Mouse (Mus musculus): ENCODE results near the gene Sec1. TPM values are rescaled to one million over a fixed set of nuclear protein-coding genes. Genes with fewer than 3 reads are reported as not detected.
A peak's percentile ranks its signal among the peaks of the same experiment; 100 is the strongest.

Sec1 gene
- polyA plus RNA-seq, 1 experiment from 2014 or later, result 0.52 TPM

GRCm38 (mm10) chr7:45644872-45645590 is 49.2 kb downstream of the Sec1 start:
- no peak overlapping the region for H3K27ac ChIP-seq (ENCODE audit: low read depth, low read length)
- no peaks in the 10 kb centered on the region for H3K36me3 ChIP-seq (ENCODE audit: control insufficient read depth, insufficient read depth, low read length)
- DNase-seq (ENCODE audit: low spot score) (no peak), ATAC-seq (replicated peaks; ENCODE audit: low FRiP score) (no peak)
- H3K27me3 ChIP-seq (ENCODE audit: control insufficient read depth, insufficient read depth, low read length), result no peaks in the 10 kb centered on the region
- peak overlapping the region; percentile 44; the same call in 1 of the 2 replicates for H3K4me3 ChIP-seq (ENCODE audit: low read depth, low read length)
- peaks cover 13% of the 10 kb centered on the region for H3K4me1 ChIP-seq (replicated peaks; ENCODE audit: control insufficient read depth, insufficient read depth, low read length)
- peak overlapping the region; percentile 90; the same call in 1 of the 2 replicates for H3K4me2 ChIP-seq (ENCODE audit: low read depth, low read length, severe bottlenecking)
- H3K9me3 ChIP-seq (ENCODE audit: control insufficient read depth, low read length), result no peaks in the 10 kb centered on the region
- peak overlapping the region; percentile 57; the same call in 1 of the 2 replicates for H3K9ac ChIP-seq (ENCODE audit: low read length)
- 63% methylated on average over 6 of the region's 6 CpGs for WGBS

- Histone ChIP-seq H3K9ac (ENCODE audit: low read length) (peak overlapping the region; percentile 57), H3K4me2 (ENCODE audit: low read depth, low read length, severe bottlenecking) (peak overlapping the region; percentile 90), H3K4me1 (replicated peaks; ENCODE audit: control insufficient read depth, insufficient read depth, low read length) (peaks cover 13% of the 10 kb centered on the region), H3K36me3 (ENCODE audit: control insufficient read depth, insufficient read depth, low read length) (no peaks in the 10 kb centered on the region), H3K27ac (ENCODE audit: low read depth, low read length) (peak overlapping the region; percentile 71), H3K27me3 (ENCODE audit: control insufficient read depth, insufficient read depth, low read length) (no peaks in the 10 kb centered on the region), H3K4me3 (ENCODE audit: low read depth, low read length) (peak overlapping the region; percentile 44), H3K9me3 (ENCODE audit: control insufficient read depth, low read length) (no peaks in the 10 kb centered on the region)
- ATAC-seq (replicated peaks; ENCODE audit: low FRiP score) (no peak), DNase-seq (ENCODE audit: low spot score) (peak; percentile 68)
- 3% methylated on average over 18 of the region's 18 CpGs for WGBS
These were observed 50.0 kb downstream of the Sec1 start for GRCm38 (mm10) chr7:45644183-45644582.

GRCm38 (mm10) chr7:45643441-45644178 is 50.6 kb downstream of the Sec1 start:
- H3K27ac ChIP-seq (ENCODE audit: low read depth, low read length), result peak overlapping the region; percentile 82
- 1% methylated on average over 28 of the region's 28 CpGs for WGBS
- peak overlapping the region; percentile 90 for H3K4me2 ChIP-seq (ENCODE audit: low read depth, low read length, severe bottlenecking)
- peak; percentile 99 for DNase-seq (ENCODE audit: low spot score)
- H3K9me3 ChIP-seq (ENCODE audit: control insufficient read depth, low read length), result no peaks in the 10 kb centered on the region
- H3K9ac ChIP-seq (ENCODE audit: low read length), result peak overlapping the region; percentile 86
- peak overlapping the region; percentile 44 for H3K4me3 ChIP-seq (ENCODE audit: low read depth, low read length)
- H3K4me1 ChIP-seq (replicated peaks; ENCODE audit: control insufficient read depth, insufficient read depth, low read length), result peaks cover 13% of the 10 kb centered on the region
- no peaks in the 10 kb centered on the region for H3K27me3 ChIP-seq (ENCODE audit: control insufficient read depth, insufficient read depth, low read length)
- H3K36me3 ChIP-seq (ENCODE audit: control insufficient read depth, insufficient read depth, low read length), result no peaks in the 10 kb centered on the region
- peak; percentile 94 for ATAC-seq (replicated peaks; ENCODE audit: low FRiP score)

- Histone ChIP-seq H3K4me3 (ENCODE audit: low read depth, low read length) (peak overlapping the region; percentile 44), H3K36me3 (ENCODE audit: control insufficient read depth, insufficient read depth, low read length) (no peaks in the 10 kb centered on the region), H3K9me3 (ENCODE audit: control insufficient read depth, low read length) (no peaks in the 10 kb centered on the region), H3K9ac (ENCODE audit: low read length) (peak overlapping the region; percentile 86), H3K4me2 (ENCODE audit: low read depth, low read length, severe bottlenecking) (peak overlapping the region; percentile 90), H3K4me1 (replicated peaks; ENCODE audit: control insufficient read depth, insufficient read depth, low read length) (peaks cover 15% of the 10 kb centered on the region), H3K27ac (ENCODE audit: low read depth, low read length) (peak overlapping the region; percentile 82), H3K27me3 (ENCODE audit: control insufficient read depth, insufficient read depth, low read length) (no peaks in the 10 kb centered on the region)
- DNase-seq (ENCODE audit: low spot score) (no peak), ATAC-seq (replicated peaks; ENCODE audit: low FRiP score) (no peak)
- WGBS, result 36% methylated on average over 16 of the region's 16 CpGs
These were observed 51.5 kb downstream of the Sec1 start for GRCm38 (mm10) chr7:45642503-45643255.

- H3K36me3 ChIP-seq (ENCODE audit: control insufficient read depth, insufficient read depth, low read length), result no peaks in the 10 kb centered on the region
- WGBS, result 87% methylated on average over 5 of the region's 5 CpGs
- no peaks in the 10 kb centered on the region for H3K27me3 ChIP-seq (ENCODE audit: control insufficient read depth, insufficient read depth, low read length)
- ATAC-seq (replicated peaks; ENCODE audit: low FRiP score), result no peak
- no peak overlapping the region for H3K4me2 ChIP-seq (ENCODE audit: low read depth, low read length, severe bottlenecking)
- DNase-seq (ENCODE audit: low spot score), result no peak
- peaks cover 15% of the 10 kb centered on the region for H3K4me1 ChIP-seq (replicated peaks; ENCODE audit: control insufficient read depth, insufficient read depth, low read length)
- H3K9ac ChIP-seq (ENCODE audit: low read length), result no peak overlapping the region
- no peak overlapping the region for H3K4me3 ChIP-seq (ENCODE audit: low read depth, low read length)
- H3K9me3 ChIP-seq (ENCODE audit: control insufficient read depth, low read length), result no peaks in the 10 kb centered on the region
- no peak overlapping the region for H3K27ac ChIP-seq (ENCODE audit: low read depth, low read length)
These were observed 52.1 kb downstream of the Sec1 start for GRCm38 (mm10) chr7:45642083-45642482.

GRCm38 (mm10) chr7:45641391-45642040 is 52.7 kb downstream of the Sec1 start:
- peaks cover 15% of the 10 kb centered on the region for H3K4me1 ChIP-seq (replicated peaks; ENCODE audit: control insufficient read depth, insufficient read depth, low read length)
- H3K27ac ChIP-seq (ENCODE audit: low read depth, low read length), result no peak overlapping the region
- no peak overlapping the region for H3K4me2 ChIP-seq (ENCODE audit: low read depth, low read length, severe bottlenecking)

GRCm38 (mm10) chr7:45640191-45640957 is 53.8 kb downstream of the Sec1 start:
- H3K4me3 ChIP-seq (ENCODE audit: low read depth, low read length), result no peak overlapping the region
- no peak overlapping the region for H3K27ac ChIP-seq (ENCODE audit: low read depth, low read length)
- no peaks in the 10 kb centered on the region for H3K36me3 ChIP-seq (ENCODE audit: control insufficient read depth, insufficient read depth, low read length)
- no peak for DNase-seq (ENCODE audit: low spot score)
- H3K9me3 ChIP-seq (ENCODE audit: control insufficient read depth, low read length), result no peaks in the 10 kb centered on the region; the same call in 1 of the 2 replicates
- ATAC-seq (replicated peaks; ENCODE audit: low FRiP score), result no peak
- no peaks in the 10 kb centered on the region for H3K27me3 ChIP-seq (ENCODE audit: control insufficient read depth, insufficient read depth, low read length)
- no peak overlapping the region for H3K4me2 ChIP-seq (ENCODE audit: low read depth, low read length, severe bottlenecking)
- WGBS, result 73% methylated on average over 19 of the region's 19 CpGs
- H3K4me1 ChIP-seq (replicated peaks; ENCODE audit: control insufficient read depth, insufficient read depth, low read length), result peaks cover 15% of the 10 kb centered on the region
- no peak overlapping the region for H3K9ac ChIP-seq (ENCODE audit: low read length)

More at GRCm38 (mm10) chr7:45641391-45642040, 52.7 kb downstream of the Sec1 start:
- Histone ChIP-seq H3K4me3 (ENCODE audit: low read depth, low read length) (no peak overlapping the region), H3K9me3 (ENCODE audit: control insufficient read depth, low read length) (no peaks in the 10 kb centered on the region), H3K36me3 (ENCODE audit: control insufficient read depth, insufficient read depth, low read length) (no peaks in the 10 kb centered on the region), H3K27me3 (ENCODE audit: control insufficient read depth, insufficient read depth, low read length) (no peaks in the 10 kb centered on the region), H3K9ac (ENCODE audit: low read length) (no peak overlapping the region)
- 73% methylated on average over 17 of the region's 17 CpGs for WGBS
- DNase-seq (ENCODE audit: low spot score) (no peak), ATAC-seq (replicated peaks; ENCODE audit: low FRiP score) (no peak)
